Mouse (Mus musculus) G1E (cell line): ENCODE measurements at regions not wholly inside any gene's neighbourhood (a gene's known extent, or its start where the extent isn't known, plus 50 kb on each side); places are given as distances from the start of the nearest gene placed in this dataset.

ENCODE experiments used
- CTCF ChIP-seq: IDR thresholded peaks from 2 replicates; pipeline ENCODE4 v1.5.1; 2012; ENCODE audit warnings: low read depth, low read length, inconsistent platforms, mixed read lengths
- GATA1 ChIP-seq: IDR thresholded peaks from 2 replicates; pipeline ENCODE4 v1.6.1; 2012; ENCODE audit warnings: borderline replicate concordance, low read length, inconsistent platforms, mixed read lengths

DNA sequence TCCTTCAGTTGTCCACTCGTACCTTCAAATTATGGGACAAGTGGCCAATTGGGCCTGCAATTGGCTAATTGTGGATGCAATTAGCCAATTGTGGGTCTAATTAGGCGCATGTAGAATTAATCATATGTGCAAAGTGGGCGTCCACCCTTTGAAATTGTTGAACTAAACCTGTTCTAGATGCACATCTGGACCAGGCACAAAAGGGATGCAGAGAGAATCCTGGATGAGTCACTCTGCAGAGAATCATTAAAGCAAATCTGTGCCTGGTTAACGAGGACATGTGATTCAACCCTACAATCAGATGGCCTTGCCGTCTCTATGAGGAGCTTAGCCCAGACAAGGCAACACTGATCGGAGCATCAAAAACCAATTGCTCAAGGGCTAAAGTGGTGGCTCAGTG lies 393.0 kb upstream of the 3110018I06Rik start:
- TF ChIP-seq CTCF = no peak
- no peak for TF ChIP-seq GATA1
